Mouse (Mus musculus) limb, embryonic 11.5 days (tissue): ENCODE measurements around the gene Vmn2r8. TPM values are rescaled to one million over a fixed set of nuclear protein-coding genes. Genes with fewer than 3 reads are reported as not detected.
"Not testable (repeated sequence)": the region's sequence is repeated elsewhere in the genome, so short reads cannot be mapped to it uniquely, and the experiment has no call there.

ENCODE experiments used
- ATAC-seq: fragments of 200-750 bp; cut with Nextera tagmentation; 2 replicates; pipeline ENCODE4 v1.8.0; 2017; ENCODE audit warnings: low read depth; ENCODE audit not compliant: insufficient number of reproducible peaks, low FRiP score, low TSS enrichment
- DNase-seq: peaks from one replicate; pipeline ENCODE4 v3.0.0-alpha.2; 2015; ENCODE audit warnings: low spot score
- H3K27ac ChIP-seq: fragments of 300-500 bp; sonication (generic); replicated peaks from 2 replicates; pipeline ENCODE4 v1.5.1; 2014; ENCODE audit warnings: low read depth, mild to moderate bottlenecking, low read length
- H3K27me3 ChIP-seq: fragments of 300-500 bp; sonication (generic); 2 replicates; pipeline ENCODE4 v1.6.1; 2014; ENCODE audit warnings: mild to moderate bottlenecking, low read length, mixed read lengths; ENCODE audit not compliant: control insufficient read depth, insufficient read depth
- H3K36me3 ChIP-seq: fragments of 300-500 bp; sonication (generic); 2 replicates; pipeline ENCODE4 v1.6.1; 2014; ENCODE audit warnings: mild to moderate bottlenecking, low read length, moderate library complexity, mixed read lengths; ENCODE audit not compliant: control insufficient read depth, insufficient read depth
- H3K4me1 ChIP-seq: fragments of 300-500 bp; sonication (generic); 2 replicates; pipeline ENCODE4 v1.6.1; 2014; ENCODE audit warnings: low read length, mixed read lengths; ENCODE audit not compliant: control insufficient read depth, insufficient read depth
- H3K4me2 ChIP-seq: fragments of 300-500 bp; sonication (generic); 2 replicates; pipeline ENCODE4 v1.6.1; 2014; ENCODE audit warnings: low read depth, mild to moderate bottlenecking, moderate library complexity; ENCODE audit not compliant: severe bottlenecking
- H3K4me3 ChIP-seq: fragments of 300-500 bp; sonication (generic); 2 replicates; pipeline ENCODE4 v1.5.1; 2014; ENCODE audit warnings: low read depth, low read length
- H3K9ac ChIP-seq: fragments of 300-500 bp; sonication (generic); 2 replicates; pipeline ENCODE4 v1.6.1; 2014; ENCODE audit warnings: mild to moderate bottlenecking, low read length
- H3K9me3 ChIP-seq: fragments of 300-500 bp; sonication (generic); 2 replicates; pipeline ENCODE4 v1.6.1; 2016; ENCODE audit warnings: low read length; ENCODE audit not compliant: control insufficient read depth
- WGBS: fragments of 180-500 bp; shearing (Covaris S2); extraction: QIAGEN DNeasy Blood & Tissue Kit; methylation state at CpG from one replicate; pipeline ENCODE4 v1.1.7; 2014; 5-methylcytosine and 5-hydroxymethylcytosine counted together
- polyA plus RNA-seq: library from polyadenylated mRNA; unstranded; fragments of >200 nt; fragmentation: Nextera tagmentation; extraction: Ambion mirVana; gene quantifications from 2 replicates; pipeline ENCODE4 v1.2.1, GENCODE M21; 2014

Gene Vmn2r8
- polyA plus RNA-seq, 1 experiment from 2014 or later, result not detected

DNA sequence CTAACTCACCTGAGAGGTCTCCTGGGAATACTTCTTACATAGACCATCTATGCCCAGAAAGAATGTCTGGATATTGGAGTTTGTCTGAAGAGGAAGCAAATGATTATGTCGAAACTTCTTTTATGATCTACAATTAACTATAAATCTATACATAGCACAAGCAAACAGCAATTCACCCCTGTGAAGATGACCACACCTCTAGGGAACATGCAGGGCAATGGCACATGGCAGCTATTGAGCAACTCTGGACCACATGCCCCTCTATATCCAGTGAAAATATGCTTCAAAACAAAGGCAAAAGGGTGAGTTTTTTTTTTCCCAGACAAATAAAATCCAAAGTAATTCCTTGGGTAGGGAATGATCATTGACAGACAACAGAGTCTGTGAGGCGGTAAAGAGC is 48.6 kb downstream of the Vmn2r8 start:
- 88% methylated on average over 2 of the region's 2 CpGs for WGBS
- H3K27ac ChIP-seq, result no peak overlapping the region
- no peaks in the 10 kb centered on the region for H3K36me3 ChIP-seq
- no peaks in the 10 kb centered on the region for H3K9me3 ChIP-seq
- no peak overlapping the region for H3K4me3 ChIP-seq
- no peaks in the 10 kb centered on the region for H3K27me3 ChIP-seq
- DNase-seq (no peak), ATAC-seq (no peak)
- H3K4me2 ChIP-seq, result no peak overlapping the region
- no peaks in the 10 kb centered on the region for H3K4me1 ChIP-seq
- no peak overlapping the region for H3K9ac ChIP-seq

DNA sequence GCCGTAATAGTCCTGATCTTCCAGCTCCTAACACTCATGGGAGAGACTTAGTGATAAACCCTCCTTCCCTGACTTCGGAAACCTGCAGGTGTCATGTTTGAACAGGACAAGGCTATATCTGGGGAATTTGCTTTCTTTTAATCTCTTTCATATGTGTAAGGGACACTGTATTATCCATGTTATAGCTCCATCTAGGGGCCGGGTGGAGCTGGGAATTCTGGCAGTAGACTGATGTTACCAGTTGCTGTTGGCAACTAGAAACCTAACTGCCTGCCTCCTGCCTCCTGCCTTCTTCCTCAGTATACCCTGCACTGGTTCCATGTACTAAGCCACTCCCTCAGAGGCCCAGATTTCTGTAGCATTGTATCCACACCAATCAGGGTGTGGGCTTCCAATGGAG is 50.3 kb downstream of the Vmn2r8 start:
- peak; percentile 24 for DNase-seq

DNA sequence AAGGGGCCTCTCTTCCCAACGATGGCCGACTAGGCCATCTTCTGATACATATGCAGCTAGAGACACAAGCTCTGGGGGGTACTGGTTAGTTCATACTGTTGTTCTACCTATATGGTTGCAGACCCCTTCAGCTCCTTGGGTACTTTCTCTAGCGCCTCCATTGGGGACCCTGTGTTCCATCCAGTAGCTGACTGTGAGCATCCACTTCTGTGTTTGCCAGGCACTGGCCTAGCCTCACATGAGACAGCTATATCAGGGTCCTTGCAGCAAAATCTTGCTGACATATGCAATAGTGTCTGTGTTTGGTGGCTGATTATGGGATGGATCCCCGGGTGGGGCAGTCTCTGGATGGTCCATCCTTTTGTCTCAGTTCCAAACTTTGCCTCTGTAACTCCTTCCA is 57.4 kb downstream of the Vmn2r8 start:
- ATAC-seq, H3K9ac ChIP-seq, DNase-seq, H3K4me3 ChIP-seq, H3K27ac ChIP-seq, H3K9me3 ChIP-seq, H3K36me3 ChIP-seq, H3K4me1 ChIP-seq, H3K4me2 ChIP-seq, H3K27me3 ChIP-seq: not testable (repeated sequence)
- 78% methylated on average over 4 of the region's 4 CpGs for WGBS

More for the DNA sequence above, 50.3 kb downstream of the Vmn2r8 start:
- no peak overlapping the region for H3K9ac ChIP-seq
- no peak overlapping the region for H3K4me2 ChIP-seq
- H3K27ac ChIP-seq, result no peak overlapping the region
- no peaks in the 10 kb centered on the region for H3K27me3 ChIP-seq
- H3K4me1 ChIP-seq, result no peaks in the 10 kb centered on the region
- 56% methylated on average over 3 of the region's 3 CpGs for WGBS
- H3K4me3 ChIP-seq, result no peak overlapping the region
- no peak for ATAC-seq
- no peaks in the 10 kb centered on the region for H3K9me3 ChIP-seq
- H3K36me3 ChIP-seq, result no peaks in the 10 kb centered on the region

DNA sequence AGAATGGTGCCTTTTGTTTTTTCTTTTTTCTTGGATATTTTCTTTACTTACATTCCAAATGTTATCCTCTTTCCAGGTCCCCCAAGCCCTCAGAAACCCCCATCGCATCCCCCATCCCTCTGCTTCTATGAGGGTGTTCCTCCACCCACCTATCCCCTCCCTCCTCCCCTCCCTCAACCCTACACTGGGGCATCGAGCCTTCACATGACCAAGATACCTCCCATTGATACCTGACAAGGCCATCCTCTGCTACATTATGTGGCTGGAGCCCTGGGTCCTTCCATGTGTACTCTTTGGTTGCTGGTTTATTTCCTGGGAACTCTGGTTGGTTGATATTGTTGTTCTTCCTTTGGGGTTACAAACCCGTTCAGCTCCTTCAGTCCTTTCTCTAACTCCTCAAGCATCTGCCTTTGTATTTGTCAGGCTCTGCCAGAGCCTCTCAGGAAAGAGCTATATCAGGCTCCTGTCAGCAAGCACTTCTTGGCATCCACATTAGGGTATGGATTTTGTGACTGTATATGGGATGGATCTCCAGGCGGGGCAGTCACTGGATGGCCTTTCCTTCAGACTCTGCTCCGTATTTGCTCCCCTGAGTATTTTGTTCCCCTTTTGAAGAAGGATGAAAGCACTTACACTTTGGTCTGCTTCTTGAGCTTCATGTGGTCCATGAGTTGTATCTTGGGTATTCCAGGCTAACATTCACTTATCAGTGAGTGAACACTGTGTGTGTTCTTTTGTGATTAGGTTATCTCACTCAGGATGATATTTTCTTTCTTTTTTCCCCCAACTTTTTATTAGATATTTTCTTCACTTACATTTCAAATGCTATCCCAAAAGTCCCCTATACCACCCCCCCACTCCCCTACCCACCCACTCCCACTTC is 58.1 kb downstream of the Vmn2r8 start:
- Histone ChIP-seq H3K36me3 (no peaks in the 10 kb centered on the region), H3K27me3 (no peaks in the 10 kb centered on the region), H3K4me1 (no peaks in the 10 kb centered on the region), H3K27ac (no peak overlapping the region), H3K9me3 (no peaks in the 10 kb centered on the region), H3K9ac (no peak overlapping the region), H3K4me2 (no peak overlapping the region), H3K4me3 (no peak overlapping the region)
- WGBS, result 76% methylated on average over 5 of the region's 5 CpGs
- ATAC-seq (no peak), DNase-seq (no peak)

DNA sequence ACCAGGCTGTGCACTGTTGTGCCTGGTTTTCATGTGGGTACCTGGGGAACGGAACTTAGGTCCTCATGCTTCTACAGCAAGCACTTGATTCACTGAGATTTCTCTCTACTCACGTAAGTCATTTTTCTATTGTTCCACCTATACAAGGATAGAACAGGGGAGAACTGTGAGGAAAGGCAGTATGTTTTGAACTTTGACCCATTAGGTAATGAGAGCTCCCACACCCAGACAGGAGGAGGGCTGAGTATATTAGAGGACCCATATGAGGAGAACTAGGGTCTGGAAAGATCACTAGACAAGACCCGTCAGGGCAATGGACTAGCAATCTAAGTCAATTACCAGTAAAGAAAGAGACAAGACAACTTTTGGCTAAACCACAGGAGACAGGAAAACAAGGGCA is 64.0 kb downstream of the Vmn2r8 start:
- no peaks in the 10 kb centered on the region for H3K9me3 ChIP-seq
- no peak for DNase-seq
- WGBS, result 83% methylated on average over 3 of the region's 3 CpGs
- H3K27ac ChIP-seq, result no peak overlapping the region
- H3K36me3 ChIP-seq, result no peaks in the 10 kb centered on the region
- H3K9ac ChIP-seq, result no peak overlapping the region
- no peak for ATAC-seq
- no peaks in the 10 kb centered on the region for H3K27me3 ChIP-seq
- no peaks in the 10 kb centered on the region for H3K4me1 ChIP-seq
- no peak overlapping the region for H3K4me3 ChIP-seq
- no peak overlapping the region for H3K4me2 ChIP-seq

- Histone ChIP-seq H3K27ac (no peak overlapping the region), H3K4me2 (no peak overlapping the region), H3K9ac (no peak overlapping the region), H3K4me1 (no peaks in the 10 kb centered on the region), H3K36me3 (no peaks in the 10 kb centered on the region), H3K27me3 (no peaks in the 10 kb centered on the region), H3K4me3 (no peak overlapping the region), H3K9me3 (no peaks in the 10 kb centered on the region)
- DNase-seq (no peak), ATAC-seq (no peak)
- WGBS, result 63% methylated on average over 2 of the region's 2 CpGs
These were observed 64.8 kb downstream of the Vmn2r8 start for GRCm38 (mm10) chr5:108743856-108744255.

GRCm38 (mm10) chr5:108742596-108742995 is 66.1 kb downstream of the Vmn2r8 start:
- no peak overlapping the region for H3K27ac ChIP-seq
- H3K9me3 ChIP-seq, result no peaks in the 10 kb centered on the region
- no peaks in the 10 kb centered on the region for H3K36me3 ChIP-seq
- no peak overlapping the region for H3K4me2 ChIP-seq
- no peaks in the 10 kb centered on the region for H3K4me1 ChIP-seq
- no peaks in the 10 kb centered on the region for H3K27me3 ChIP-seq
- 73% methylated on average over 2 of the region's 2 CpGs for WGBS
- no peak overlapping the region for H3K9ac ChIP-seq
- ATAC-seq (no peak), DNase-seq (no peak)
- H3K4me3 ChIP-seq, result no peak overlapping the region

- no peaks in the 10 kb centered on the region for H3K27me3 ChIP-seq
- H3K9ac ChIP-seq, result no peak overlapping the region
- no peaks in the 10 kb centered on the region for H3K36me3 ChIP-seq
- no peak for DNase-seq
- no peaks in the 10 kb centered on the region for H3K9me3 ChIP-seq
- no peaks in the 10 kb centered on the region for H3K4me1 ChIP-seq
- no peak for ATAC-seq
- H3K4me2 ChIP-seq, result no peak overlapping the region
- WGBS, result 83% methylated on average over 2 of the region's 2 CpGs
- no peak overlapping the region for H3K4me3 ChIP-seq
- no peak overlapping the region for H3K27ac ChIP-seq
These were observed 66.8 kb downstream of the Vmn2r8 start for GRCm38 (mm10) chr5:108741844-108742243.
